ENCODE assay signal across 9 mouse cellular contexts in the genomic region with DNA sequence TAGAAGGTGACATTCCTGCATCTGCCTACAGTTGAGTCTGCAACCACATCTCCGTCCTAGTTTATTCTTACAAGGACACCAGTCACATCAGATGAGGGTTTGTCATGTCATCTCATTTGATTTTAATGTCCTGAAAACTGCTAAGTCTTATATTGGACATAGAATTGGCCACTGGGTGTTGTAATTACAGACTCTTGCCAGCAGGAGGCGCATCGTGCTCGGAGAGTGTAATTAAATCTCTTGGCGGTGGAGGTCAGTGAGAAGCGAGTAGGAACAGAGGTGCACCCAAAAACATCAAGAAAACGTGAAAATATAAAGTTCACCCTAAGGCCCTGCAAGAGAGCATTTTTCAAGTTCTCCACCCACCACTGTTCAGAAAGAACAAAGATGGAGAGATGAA. TPM values are rescaled to one million over a fixed set of nuclear protein-coding genes. Genes with fewer than 3 reads are reported as not detected.
DNase-seq lines count a peak whose midpoint lies in the region; ATAC-seq and TF ChIP-seq lines count a peak whose summit lies in the region.
"Had no signal": no experiment of that assay in that cellular context is flagged by ENCODE, and none has a peak within 500 bp of the region (broad histone marks: within the 10 kb centered on the region; RNA-seq: fewer than 3 reads in every experiment).

No protein-coding gene starts in this region.

- peak; percentile 63 for TF ChIP-seq CTCF in kidney, postnatal 0 days (IDR thresholded peaks at IDR 0.05; ENCODE audit: low read depth)
- peak; percentile 75 for TF ChIP-seq CTCF in lung, embryonic 14.5 days (IDR thresholded peaks at IDR 0.05; ENCODE audit: low read depth)

- H3K9ac ChIP-seq in kidney, postnatal 0 days (ENCODE audit: low read depth, low read length) = no peak overlapping the region
- H3K9ac ChIP-seq in kidney, embryonic 16.5 days (replicated peaks; ENCODE audit: low read length) = no peak overlapping the region
- H3K9ac ChIP-seq in ES-E14 (ENCODE audit: insufficient read depth, low read depth, low read length, poor library complexity, severe bottlenecking) = no peak overlapping the region
- H3K9ac ChIP-seq in lung, embryonic 14.5 days = no peak overlapping the region

- no peak for ATAC-seq in kidney, postnatal 0 days (replicated peaks; ENCODE audit: low FRiP score, low read depth)
- ATAC-seq in kidney, embryonic 16.5 days (ENCODE audit: low FRiP score, low TSS enrichment) = no peak
- ATAC-seq in lung, embryonic 14.5 days (ENCODE audit: insufficient read depth) = no peak
- no peak for ATAC-seq in cerebellum, adult (ENCODE audit: insufficient number of reproducible peaks, low FRiP score, low TSS enrichment)

- no peaks in the 10 kb centered on the region for H3K4me1 ChIP-seq in kidney, postnatal 0 days (replicated peaks; ENCODE audit: insufficient read depth, low read length)
- no peaks in the 10 kb centered on the region for H3K4me1 ChIP-seq in kidney, embryonic 16.5 days (ENCODE audit: insufficient read depth, low read length)
- no peaks in the 10 kb centered on the region for H3K4me1 ChIP-seq in ES-E14 (ENCODE audit: control insufficient read depth in 2 of 2, insufficient read depth in 2 of 2, low read length in 2 of 2, poor library complexity in 1 of 2)
- H3K4me1 ChIP-seq in lung, embryonic 14.5 days (ENCODE audit: insufficient read depth) = no peaks in the 10 kb centered on the region

- no peak overlapping the region for H3K4me2 ChIP-seq in kidney, postnatal 0 days (ENCODE audit: low read length)
- H3K4me2 ChIP-seq in kidney, embryonic 16.5 days (replicated peaks; ENCODE audit: low read depth, low read length) = no peak overlapping the region
- H3K4me2 ChIP-seq in lung, embryonic 14.5 days = no peak overlapping the region

- H3K4me3 ChIP-seq in kidney, postnatal 0 days (replicated peaks; ENCODE audit: low read depth, low read length) = no peak overlapping the region
- no peak overlapping the region for H3K4me3 ChIP-seq in kidney, embryonic 16.5 days (ENCODE audit: low read length)
- no peak overlapping the region for H3K4me3 ChIP-seq in ES-E14 (ENCODE audit: insufficient read depth in 1 of 2, low read depth in 1 of 2, low read length in 2 of 2, poor library complexity in 1 of 2, severe bottlenecking in 1 of 2)
- H3K4me3 ChIP-seq in lung, embryonic 14.5 days (ENCODE audit: low read depth, low read length) = no peak overlapping the region

- H3K9me3 ChIP-seq in kidney, postnatal 0 days (replicated peaks; ENCODE audit: low read length) = no peaks in the 10 kb centered on the region
- no peaks in the 10 kb centered on the region for H3K9me3 ChIP-seq in kidney, embryonic 16.5 days (ENCODE audit: low read length)
- no peaks in the 10 kb centered on the region for H3K9me3 ChIP-seq in ES-E14 (ENCODE audit: control insufficient read depth, insufficient read depth, low read depth, low read length)
- H3K9me3 ChIP-seq in lung, embryonic 14.5 days (ENCODE audit: low read depth, low read length) = no peaks in the 10 kb centered on the region

- no peaks in the 10 kb centered on the region for H3K36me3 ChIP-seq in kidney, postnatal 0 days (ENCODE audit: insufficient read depth, low read length)
- H3K36me3 ChIP-seq in kidney, embryonic 16.5 days (ENCODE audit: insufficient read depth, low read length) = no peaks in the 10 kb centered on the region
- H3K36me3 ChIP-seq in ES-E14 (ENCODE audit: control insufficient read depth, insufficient read depth, low read length, poor library complexity, severe bottlenecking) = no peaks in the 10 kb centered on the region
- H3K36me3 ChIP-seq in lung, embryonic 14.5 days (ENCODE audit: insufficient read depth) = no peaks in the 10 kb centered on the region

- no peaks in the 10 kb centered on the region for H3K27me3 ChIP-seq in kidney, postnatal 0 days (ENCODE audit: insufficient read depth, low read length)
- H3K27me3 ChIP-seq in kidney, embryonic 16.5 days (ENCODE audit: insufficient read depth, low read length) = no peaks in the 10 kb centered on the region
- no peaks in the 10 kb centered on the region for H3K27me3 ChIP-seq in lung, embryonic 14.5 days (ENCODE audit: insufficient read depth, low read length)

- DNase-seq in adrenal gland, postnatal 14 days = peak; percentile 53
- no peak for DNase-seq in adrenal gland, adult 8-10 months
- DNase-seq in kidney, postnatal 0 days (ENCODE audit: low spot score) = no peak
- DNase-seq in ES-E14 (ENCODE audit: low read depth, low spot score) = peak; percentile 42
- peak; percentile 66 for DNase-seq in lung, embryonic 14.5 days
- peak; percentile 61 for DNase-seq in testis, postnatal 10 days (ENCODE audit: low spot score)

- in situ Hi-C loops in ES-E14 (cut with MboI; ENCODE audit: low sequenced_read_pairs in 2 of 2, unreplicated experiment in 2 of 2) = no loop called here

- WGBS in kidney, postnatal 0 days = 28% methylated on average over 7 of the region's 7 CpGs
- 24% methylated on average over 7 of the region's 7 CpGs for WGBS in kidney, embryonic 16.5 days
- 18% methylated on average over 7 of the region's 7 CpGs for WGBS in lung, embryonic 14.5 days

- no peak overlapping the region for H3K27ac ChIP-seq in kidney, postnatal 0 days
- no peak overlapping the region for H3K27ac ChIP-seq in kidney, embryonic 16.5 days (ENCODE audit: low read length)
- H3K27ac ChIP-seq in ES-E14 (ENCODE audit: insufficient read depth, low read depth, low read length, poor library complexity, severe bottlenecking) = no peak overlapping the region
- no peak overlapping the region for H3K27ac ChIP-seq in lung, embryonic 14.5 days (ENCODE audit: low read depth)
- H3K27ac ChIP-seq: macrophage had no signal

TF ChIP-seq in ES-E14, 5 proteins besides CTCF, POLR2A, EP300 and RAD21:
- TF ChIP-seq ZNF384 (IDR thresholded peaks at IDR 0.05; ENCODE audit: low read depth, low read length) = no peak
- TF ChIP-seq MAFK (IDR thresholded peaks at IDR 0.05; ENCODE audit: insufficient read depth, low read depth, low read length) = no peak
- TF ChIP-seq HCFC1 (IDR thresholded peaks at IDR 0.05; ENCODE audit: borderline replicate concordance, insufficient read depth, low read length) = no peak
- TF ChIP-seq CHD2 (IDR thresholded peaks at IDR 0.05; ENCODE audit: low read depth, low read length) = no peak
- TF ChIP-seq ZC3H11A (IDR thresholded peaks at IDR 0.05; ENCODE audit: borderline replicate concordance, low read depth, low read length) = no peak

RNA-seq across cellular contexts. Expression of a gene that starts 37.6 kb away (rescaled TPM):
- 17.6 and 17.9 TPM in 2 replicates for total RNA-seq in adrenal gland, postnatal 14 days (2021)
- 1 to 10 TPM; 4.4 to 7.5 (median 5.8) TPM for total RNA-seq in adrenal gland, adult 8-10 months (2022)
- polyA plus RNA-seq in kidney, postnatal 0 days (2015; fragmentation: Nextera tagmentation; extraction: Ambion mirVana) = 3.1 and 3.4 TPM in 2 replicates
- 2.5 and 5.1 TPM in 2 replicates for polyA plus RNA-seq in kidney, embryonic 16.5 days (2015; fragmentation: Nextera tagmentation; extraction: Ambion mirVana)
- total RNA-seq in ES-E14 (2012; rRNA removed) = 1.3 and 2.7 TPM in 2 replicates
- 33.5 and 37.0 TPM in 2 replicates for polyA plus RNA-seq in lung, embryonic 14.5 days (2014; fragmentation: Nextera tagmentation; extraction: Ambion mirVana)
- polyA plus RNA-seq: macrophage had no signal

Comparison
In these comparisons a context has a peak if more than half of its experiments do, and no peak if none do; other contexts are left out.
1. DNase-seq: peak in adrenal gland, postnatal 14 days (single experiment), ES-E14 (single experiment), lung, embryonic 14.5 days (single experiment) and testis, postnatal 10 days (single experiment); none in adrenal gland, adult 8-10 months (single experiment) and kidney, postnatal 0 days (single experiment).